Mouse (Mus musculus): Measurements from ENCODE around the gene Clcn2.

Clcn2 gene

GRCm38 (mm10) chr16:20657661-20658060, 59.9 kb downstream of the Clcn2 start:
- no peak for DNase-seq (ENCODE audit: low read depth, low spot score)

- no peak for DNase-seq (ENCODE audit: low read depth, low spot score)
Observed at GRCm38 (mm10) chr16:20653315-20653714, 64.2 kb downstream of the Clcn2 start.
